Mouse (Mus musculus) inflammation-experienced regulatory T-cells, adult 16 weeks (primary cell): ENCODE measurements around the gene B230217C12Rik. TPM values are rescaled to one million over a fixed set of nuclear protein-coding genes. Genes with fewer than 3 reads are reported as not detected.

Experiments
- polyA plus RNA-seq: library from polyadenylated mRNA; unstranded; fragments of 100-300 nt; shearing (Covaris generic); gene quantifications from one replicate; pipeline ENCODE4 v1.2.1, GENCODE M21; 2017

Gene B230217C12Rik
- 1.1 TPM for polyA plus RNA-seq

DNA sequence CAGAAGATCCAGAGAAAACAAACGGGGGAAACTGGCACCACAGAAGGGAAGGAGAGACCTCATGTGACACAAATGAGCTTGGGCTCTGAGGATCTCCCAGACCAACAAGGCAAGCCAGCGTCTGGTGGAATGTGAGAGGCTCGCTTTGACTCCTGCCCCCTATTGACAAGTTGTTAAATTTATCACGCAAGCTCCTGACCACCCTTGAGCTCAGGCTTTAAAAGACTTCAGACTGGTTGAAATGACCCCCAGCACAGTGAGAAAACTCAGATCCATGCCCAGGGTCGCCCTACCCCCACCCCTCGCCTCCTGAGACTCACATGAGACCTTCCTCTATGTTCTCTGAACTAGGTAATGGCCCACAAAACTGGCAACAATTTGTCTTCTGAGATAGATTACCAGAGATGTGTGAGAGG lies at the start of gene B230217C12Rik:
Gene B230217C12Rik (plus strand): TSS at position 242 of the 416 bp plus-strand sequence.

DNA sequence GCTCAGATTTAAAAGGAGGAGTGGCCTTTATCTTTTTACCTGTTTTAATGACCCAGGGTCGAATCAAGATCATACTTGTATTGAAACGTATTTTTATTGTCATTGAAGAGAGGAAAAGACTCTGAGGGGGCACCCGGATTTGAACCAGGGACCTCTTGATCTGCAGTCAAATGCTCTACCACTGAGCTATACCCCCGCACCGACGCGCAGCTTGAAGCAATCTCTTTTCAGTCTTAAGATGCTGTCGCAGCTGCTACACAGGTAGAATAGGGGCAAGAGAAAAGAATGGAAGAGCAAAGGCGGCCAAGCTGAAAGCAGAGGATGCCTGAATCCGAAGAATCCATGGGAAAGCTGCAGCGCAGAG lies 41.8 kb upstream of the B230217C12Rik start, which contains the start of gene Lasp1:
Gene Lasp1 (plus strand): TSS at position 219 of the 364 bp plus-strand sequence.

DNA sequence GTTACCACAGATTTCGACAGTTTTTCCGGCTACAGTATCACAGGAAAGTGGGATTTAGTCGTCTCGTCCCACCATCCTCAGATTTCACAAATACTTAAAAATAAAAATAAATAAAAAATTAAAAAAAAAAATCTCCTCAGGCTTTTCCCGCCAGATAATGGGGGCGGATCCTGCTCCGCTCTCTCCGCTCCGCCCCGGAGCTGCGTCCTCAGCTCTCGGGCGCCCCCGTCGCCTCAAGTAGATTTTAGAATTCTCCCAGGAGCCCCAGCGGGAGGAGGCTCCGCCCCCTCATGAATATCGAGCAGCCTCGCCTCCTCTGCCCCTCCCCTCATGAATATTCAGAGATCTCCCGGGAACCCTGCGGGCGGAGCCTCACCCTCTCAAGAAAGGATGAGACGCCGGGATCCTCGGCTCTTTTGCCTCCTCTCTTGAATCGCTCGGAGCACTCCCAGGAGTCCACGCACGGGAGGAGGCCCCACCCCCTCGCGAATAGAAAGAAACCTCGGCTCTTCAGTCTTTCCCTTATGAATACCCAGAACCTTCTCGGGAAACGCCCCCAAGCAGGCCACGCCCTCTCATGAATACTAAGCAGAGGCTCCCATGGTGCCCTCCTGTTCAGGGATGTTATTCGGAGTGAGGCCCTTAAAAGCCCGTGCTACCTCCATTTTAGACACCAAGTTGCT lies 43.5 kb downstream of the B230217C12Rik start, which contains the start of gene Fbxo47:
Gene Fbxo47 (minus strand): TSS at position 237 of the 683 bp plus-strand sequence.

Other genes with a start within 250 kb of the B230217C12Rik start
- gene Epop, start 211.1 kb upstream of the B230217C12Rik start, polyA plus RNA-seq: 1.2 TPM
- 10.3 TPM for gene Mllt6, start 177.4 kb upstream of the B230217C12Rik start, polyA plus RNA-seq
- 71.6 TPM for gene Cisd3, start 155.0 kb upstream of the B230217C12Rik start, polyA plus RNA-seq
- gene Pcgf2, start 140.3 kb upstream of the B230217C12Rik start, polyA plus RNA-seq: 3.0 TPM
- gene Psmb3, start 137.4 kb upstream of the B230217C12Rik start, polyA plus RNA-seq: 486 TPM
- gene Pip4k2b, start 96.1 kb upstream of the B230217C12Rik start, polyA plus RNA-seq: 2.4 TPM
- 33.8 TPM for gene Cwc25, start 74.2 kb upstream of the B230217C12Rik start, polyA plus RNA-seq
- not detected for gene 1700001P01Rik, start 64.9 kb upstream of the B230217C12Rik start, polyA plus RNA-seq
- 450 TPM for gene Rpl23, start 58.3 kb upstream of the B230217C12Rik start, polyA plus RNA-seq
- 261 TPM for gene Lasp1, start 41.8 kb upstream of the B230217C12Rik start, polyA plus RNA-seq
- gene Fbxo47, start 43.4 kb downstream of the B230217C12Rik start, polyA plus RNA-seq: 1.4 TPM
- gene Plxdc1, start 145.7 kb downstream of the B230217C12Rik start, polyA plus RNA-seq: 1.9 TPM
- gene Arl5c, start 155.4 kb downstream of the B230217C12Rik start, polyA plus RNA-seq: 119 TPM
- 11.2 TPM for gene Cacnb1, start 182.3 kb downstream of the B230217C12Rik start, polyA plus RNA-seq
- 1,363 TPM for gene Rpl19, start 185.9 kb downstream of the B230217C12Rik start, polyA plus RNA-seq
- gene Stac2, start 212.7 kb downstream of the B230217C12Rik start, polyA plus RNA-seq: not detected